Mouse (Mus musculus) intestine, embryonic 15.5 days (tissue): Measurements from ENCODE around the gene Cplx1. TPM values are rescaled to one million over a fixed set of nuclear protein-coding genes. Genes with fewer than 3 reads are reported as not detected.

Source experiments
- ATAC-seq: fragments of 200-750 bp; cut with Nextera tagmentation; 2 replicates; pipeline ENCODE4 v1.8.0; 2017; ENCODE audit warnings: moderate TSS enrichment, moderate library complexity
- H3K27ac ChIP-seq: fragments of 300-500 bp; sonication (generic); 2 replicates; pipeline ENCODE4 v1.5.1; 2015; ENCODE audit warnings: mild to moderate bottlenecking, inconsistent platforms
- H3K27me3 ChIP-seq: fragments of 300-500 bp; sonication (generic); replicated peaks from 2 replicates; pipeline ENCODE4 v1.6.1; 2015; ENCODE audit warnings: inconsistent platforms
- H3K36me3 ChIP-seq: fragments of 300-500 bp; sonication (generic); 2 replicates; pipeline ENCODE4 v1.6.1; 2015; ENCODE audit warnings: inconsistent platforms
- H3K4me1 ChIP-seq: fragments of 300-500 bp; sonication (generic); replicated peaks from 2 replicates; pipeline ENCODE4 v1.6.1; 2015; ENCODE audit warnings: inconsistent platforms
- H3K4me2 ChIP-seq: fragments of 300-500 bp; sonication (generic); replicated peaks from 2 replicates; pipeline ENCODE4 v1.6.1; 2015; ENCODE audit warnings: mild to moderate bottlenecking, inconsistent platforms
- H3K4me3 ChIP-seq: fragments of 300-500 bp; sonication (generic); replicated peaks from 2 replicates; pipeline ENCODE4 v1.5.1; 2015; ENCODE audit warnings: inconsistent platforms
- H3K9ac ChIP-seq: fragments of 300-500 bp; sonication (generic); 2 replicates; pipeline ENCODE4 v1.6.1; 2015; ENCODE audit warnings: inconsistent platforms
- H3K9me3 ChIP-seq: fragments of 300-500 bp; sonication (generic); 2 replicates; pipeline ENCODE4 v1.6.1; 2016; ENCODE audit warnings: inconsistent platforms
- WGBS: fragments of 180-500 bp; shearing (Covaris S2); methylation state at CpG from one replicate; pipeline ENCODE4 v1.1.7; 2015; 5-methylcytosine and 5-hydroxymethylcytosine counted together
- polyA plus RNA-seq: library from polyadenylated mRNA; unstranded; fragments of >200 nt; fragmentation: Nextera tagmentation; extraction: Ambion mirVana; gene quantifications from 2 replicates; pipeline ENCODE4 v1.2.1, GENCODE M21; 2015

The Cplx1 gene
- polyA plus RNA-seq, 1 experiment from 2014 or later, result 3.0 TPM

DNA sequence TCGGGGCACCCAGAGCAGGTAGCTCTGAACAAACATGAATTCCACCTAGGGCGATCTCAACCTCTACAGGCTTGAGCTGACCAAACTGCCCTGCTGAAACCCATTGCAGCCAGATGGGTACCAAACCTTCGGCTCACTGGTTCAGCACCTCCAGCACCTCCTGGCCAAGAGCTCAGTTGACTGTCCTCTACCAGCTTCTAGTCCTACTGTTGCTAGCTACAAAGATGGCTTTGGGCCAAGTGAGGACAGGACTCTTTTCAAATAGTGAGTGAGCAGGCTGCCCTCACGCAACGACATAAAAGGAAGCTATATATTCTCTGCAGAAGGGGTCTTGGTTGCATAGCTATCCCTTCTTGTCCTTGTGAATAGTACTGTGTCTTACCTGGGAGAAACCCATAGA lies 2.2 kb downstream of the Cplx1 start:
- Histone ChIP-seq H3K27me3 (peaks cover 30% of the 10 kb centered on the region), H3K36me3 (no peaks in the 10 kb centered on the region), H3K4me3 (no peak overlapping the region), H3K27ac (no peak overlapping the region), H3K9ac (no peak overlapping the region), H3K9me3 (no peaks in the 10 kb centered on the region), H3K4me2 (no peak overlapping the region), H3K4me1 (peaks cover 7% of the 10 kb centered on the region; the same call in 1 of the 2 replicates)
- no peak for ATAC-seq
- WGBS, result 91% methylated on average over 5 of the region's 5 CpGs

DNA sequence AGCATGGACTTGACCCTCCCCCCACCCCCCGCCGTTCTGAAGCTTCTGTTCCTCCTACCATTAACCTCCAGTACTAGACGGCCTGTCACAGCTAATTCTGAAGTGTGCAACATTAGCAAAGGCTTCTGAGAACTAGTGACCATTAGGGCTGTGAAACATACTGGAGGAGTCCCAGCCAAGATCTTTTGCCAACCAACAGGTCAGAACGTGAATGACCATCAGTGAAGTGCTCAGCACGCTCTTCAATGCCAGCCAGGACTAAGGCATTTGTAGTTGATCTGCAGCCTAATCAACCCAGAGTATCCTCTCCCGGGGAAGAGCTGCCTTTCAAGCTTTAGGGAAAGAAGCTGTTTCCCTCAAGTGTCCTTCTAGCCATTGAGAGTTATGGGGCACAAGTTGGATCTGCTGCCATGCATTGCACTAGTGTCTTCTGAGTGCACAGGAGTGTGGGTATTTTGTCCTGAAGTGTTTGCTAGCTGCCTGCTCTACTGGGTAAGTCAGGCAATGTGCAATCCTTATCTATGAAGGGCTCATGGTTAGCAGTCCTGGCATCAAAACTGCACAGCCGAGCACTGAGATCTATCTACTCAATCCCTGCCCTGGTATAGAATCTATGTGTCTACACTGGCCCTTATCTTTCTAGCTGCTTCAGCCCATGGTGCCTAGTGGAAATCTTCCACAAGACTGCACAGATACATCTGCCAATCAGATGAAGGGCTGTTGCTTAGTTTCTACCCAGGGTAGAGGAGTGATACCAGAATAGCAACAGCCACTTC lies 6.1 kb downstream of the Cplx1 start:
- Histone ChIP-seq H3K4me2 (no peak overlapping the region), H3K4me3 (no peak overlapping the region), H3K27me3 (peaks cover 1% of the 10 kb centered on the region; the same call in 1 of the 2 replicates), H3K27ac (no peak overlapping the region), H3K36me3 (no peaks in the 10 kb centered on the region), H3K9ac (no peak overlapping the region), H3K4me1 (no peaks in the 10 kb centered on the region), H3K9me3 (no peaks in the 10 kb centered on the region)
- 62% methylated on average over 7 of the region's 7 CpGs for WGBS
- ATAC-seq, result no peak

DNA sequence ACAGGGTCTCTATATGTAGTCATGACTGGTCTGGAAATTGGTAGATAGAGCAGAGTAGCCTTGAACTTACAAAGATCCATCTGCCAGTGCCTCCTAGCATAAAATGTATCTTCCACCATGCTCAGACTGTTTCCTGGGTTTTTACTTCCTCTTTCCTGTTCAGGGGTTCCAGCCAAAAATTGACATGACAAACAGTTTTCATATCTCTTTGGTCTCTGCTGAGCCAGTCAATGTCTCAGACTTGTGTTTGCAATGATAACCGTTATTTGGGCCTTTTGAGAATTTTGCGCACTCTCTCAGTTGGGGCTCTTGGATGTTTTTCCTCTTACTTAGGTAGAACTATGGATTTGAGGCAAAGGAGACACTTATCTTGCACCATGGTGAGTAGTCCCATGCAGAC lies 15.6 kb downstream of the Cplx1 start:
- Histone ChIP-seq H3K4me1 (no peaks in the 10 kb centered on the region), H3K4me2 (no peak overlapping the region), H3K9ac (no peak overlapping the region), H3K27me3 (no peaks in the 10 kb centered on the region), H3K36me3 (no peaks in the 10 kb centered on the region), H3K4me3 (no peak overlapping the region), H3K27ac (no peak overlapping the region), H3K9me3 (no peaks in the 10 kb centered on the region)
- ATAC-seq, result no peak
- WGBS, result 90% methylated on average over 2 of the region's 2 CpGs

DNA sequence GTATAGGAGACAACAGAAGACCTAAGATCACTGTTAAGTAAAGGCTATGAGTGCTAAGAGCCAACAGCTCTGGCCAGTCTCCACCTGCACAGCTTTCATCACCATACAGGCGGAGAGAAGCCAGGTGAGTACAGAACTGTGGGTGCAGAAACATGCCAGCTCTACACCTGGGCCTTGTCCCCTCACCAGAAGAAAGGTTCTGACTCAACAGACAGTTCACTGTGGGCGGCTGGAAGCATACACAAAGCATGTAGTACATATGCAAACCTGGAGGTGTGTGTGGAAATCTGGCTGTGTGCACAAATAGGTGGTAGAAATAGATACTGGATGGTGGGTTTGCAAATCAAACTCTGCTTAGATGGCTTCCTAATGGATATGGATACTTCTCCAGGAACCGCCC lies 27.2 kb downstream of the Cplx1 start:
- 87% methylated on average over 3 of the region's 3 CpGs for WGBS
- Histone ChIP-seq H3K4me3 (no peak overlapping the region), H3K36me3 (no peaks in the 10 kb centered on the region), H3K4me2 (no peak overlapping the region), H3K4me1 (no peaks in the 10 kb centered on the region), H3K27me3 (no peaks in the 10 kb centered on the region), H3K9ac (no peak overlapping the region), H3K9me3 (no peaks in the 10 kb centered on the region), H3K27ac (no peak overlapping the region)
- no peak for ATAC-seq

DNA sequence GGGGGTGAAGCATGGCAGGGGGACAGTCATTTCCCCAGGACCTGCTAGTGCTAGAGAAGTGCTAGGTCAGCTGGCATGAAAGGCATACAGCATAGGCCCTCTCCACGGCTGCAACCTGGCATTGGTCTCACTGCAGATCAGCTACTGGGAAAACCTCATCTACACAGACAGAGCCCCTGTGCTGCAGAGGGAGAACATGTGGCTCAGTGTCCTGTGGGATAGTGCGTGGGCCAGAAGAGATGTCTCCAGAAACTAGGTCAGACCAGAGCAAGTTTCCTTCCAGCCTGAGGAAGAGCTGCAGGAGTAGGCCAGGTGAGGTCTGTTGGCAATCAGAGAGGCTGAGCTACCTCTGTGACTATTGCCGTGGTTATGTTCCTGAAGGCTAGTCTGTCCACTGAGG lies 27.9 kb downstream of the Cplx1 start:
- H3K9me3 ChIP-seq, result no peaks in the 10 kb centered on the region
- no peaks in the 10 kb centered on the region for H3K4me1 ChIP-seq
- no peak overlapping the region for H3K9ac ChIP-seq
- no peaks in the 10 kb centered on the region for H3K36me3 ChIP-seq
- WGBS, result 78% methylated on average over 3 of the region's 3 CpGs
- H3K4me3 ChIP-seq, result no peak overlapping the region
- no peaks in the 10 kb centered on the region for H3K27me3 ChIP-seq
- no peak overlapping the region for H3K4me2 ChIP-seq
- no peak for ATAC-seq
- no peak overlapping the region for H3K27ac ChIP-seq

DNA sequence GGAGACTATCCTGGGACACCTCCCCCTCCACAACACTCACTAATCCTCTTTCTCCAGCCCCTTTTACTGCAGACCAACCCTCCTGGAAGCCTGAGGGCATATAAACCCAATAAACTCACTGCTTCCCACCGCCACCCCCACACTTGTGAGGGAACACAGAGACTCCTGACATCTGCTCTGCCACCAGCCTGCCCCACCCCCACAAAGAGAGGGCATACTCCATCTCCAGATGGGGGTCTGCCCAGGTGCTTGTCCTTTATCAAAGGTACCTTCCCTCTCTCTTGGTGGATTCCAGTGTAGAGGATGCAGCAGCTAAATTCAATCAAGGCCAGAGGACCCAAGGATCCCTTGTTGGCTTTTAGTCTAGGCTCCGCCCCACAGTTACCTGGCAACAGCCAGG lies 28.8 kb downstream of the Cplx1 start:
- no peak for ATAC-seq
- no peaks in the 10 kb centered on the region for H3K9me3 ChIP-seq
- no peak overlapping the region for H3K4me3 ChIP-seq
- H3K27ac ChIP-seq, result no peak overlapping the region
- H3K4me2 ChIP-seq, result no peak overlapping the region
- 40% methylated on average over 2 of the region's 2 CpGs for WGBS
- H3K36me3 ChIP-seq, result no peaks in the 10 kb centered on the region
- no peaks in the 10 kb centered on the region for H3K4me1 ChIP-seq
- H3K27me3 ChIP-seq, result no peaks in the 10 kb centered on the region
- H3K9ac ChIP-seq, result no peak overlapping the region

DNA sequence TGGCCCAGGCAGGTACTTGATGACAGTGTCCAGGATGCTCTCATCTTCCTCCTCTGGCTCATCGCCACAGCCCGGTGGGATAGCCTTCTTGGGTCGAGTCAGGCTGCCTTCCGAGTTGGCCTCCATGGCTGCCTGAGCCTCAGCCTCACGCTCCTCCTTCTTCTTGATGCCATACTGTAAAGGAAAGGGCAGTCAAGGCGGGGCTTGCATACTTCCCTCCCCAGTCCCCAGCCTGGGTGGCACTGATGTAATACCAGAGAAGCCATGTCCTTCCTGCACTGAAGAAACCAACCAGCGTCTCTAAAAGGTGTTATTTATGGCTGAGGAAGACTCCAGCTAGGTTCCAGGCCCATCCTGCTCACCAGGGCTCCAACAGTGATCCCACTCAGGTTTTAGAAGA lies 29.7 kb downstream of the Cplx1 start:
- H3K9me3 ChIP-seq, result no peaks in the 10 kb centered on the region
- H3K4me1 ChIP-seq, result no peaks in the 10 kb centered on the region
- no peaks in the 10 kb centered on the region for H3K36me3 ChIP-seq
- 75% methylated on average over 7 of the region's 7 CpGs for WGBS
- no peak overlapping the region for H3K9ac ChIP-seq
- H3K27me3 ChIP-seq, result no peaks in the 10 kb centered on the region
- H3K27ac ChIP-seq, result no peak overlapping the region
- no peak for ATAC-seq
- H3K4me3 ChIP-seq, result no peak overlapping the region
- H3K4me2 ChIP-seq, result no peak overlapping the region

DNA sequence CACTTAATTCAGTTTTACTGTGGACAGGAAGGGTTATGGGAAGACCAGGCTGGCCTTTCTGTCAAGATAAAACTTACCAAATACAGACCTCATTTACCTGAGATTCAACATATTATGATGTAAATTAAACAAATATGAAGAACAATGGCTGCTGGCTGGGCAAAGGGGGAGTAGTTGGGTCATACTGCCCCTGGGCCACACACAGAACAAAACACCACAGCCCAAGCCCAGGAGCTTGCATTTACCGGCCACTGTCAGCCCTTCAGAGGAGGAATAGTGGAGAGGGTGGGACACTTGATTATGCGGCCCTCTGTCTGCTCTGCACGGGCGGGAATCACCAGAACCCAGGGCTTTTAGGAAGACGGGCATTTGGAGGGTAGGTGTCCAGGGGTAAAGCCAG lies 30.9 kb downstream of the Cplx1 start:
- Histone ChIP-seq H3K4me2 (no peak overlapping the region), H3K9me3 (no peaks in the 10 kb centered on the region), H3K27me3 (no peaks in the 10 kb centered on the region), H3K4me1 (no peaks in the 10 kb centered on the region), H3K9ac (no peak overlapping the region), H3K27ac (no peak overlapping the region), H3K4me3 (no peak overlapping the region), H3K36me3 (no peaks in the 10 kb centered on the region)
- 78% methylated on average over 5 of the region's 5 CpGs for WGBS
- no peak for ATAC-seq

DNA sequence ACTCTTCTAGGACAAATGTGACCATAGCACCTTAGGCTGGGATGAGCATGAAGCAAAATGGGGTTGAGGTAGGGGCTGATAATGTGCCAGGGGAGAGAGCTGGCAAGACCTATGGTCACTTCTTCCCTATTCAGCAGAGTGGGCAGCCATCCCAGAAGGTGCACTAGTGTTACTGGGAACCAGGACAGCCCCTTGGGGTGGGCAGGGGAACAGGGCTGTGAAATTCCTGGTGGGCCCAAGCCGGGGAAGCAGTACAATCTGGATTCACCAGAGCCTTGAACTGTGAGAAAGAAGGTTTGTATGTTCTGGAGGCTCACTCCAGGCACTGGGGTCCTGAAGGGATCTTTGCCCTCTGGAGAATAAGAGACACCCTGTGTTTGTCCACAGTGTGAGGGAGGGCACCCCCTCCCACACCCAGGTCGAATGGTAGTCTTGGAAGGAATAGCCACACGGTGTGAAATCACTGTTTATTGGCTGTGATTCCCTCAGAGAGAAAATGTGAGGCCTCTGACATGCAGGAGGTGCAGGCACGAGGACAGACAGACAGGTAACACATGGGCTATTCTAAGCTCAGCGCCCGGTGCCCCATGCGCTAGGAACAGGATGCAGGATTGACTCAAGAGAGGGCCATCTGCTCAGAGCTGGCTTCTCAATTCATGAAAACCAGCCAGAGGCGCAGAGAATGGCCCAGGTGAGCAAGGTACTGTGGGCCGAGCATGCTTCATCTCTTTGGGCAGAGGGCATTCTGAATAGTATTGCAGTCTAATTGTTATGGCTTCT lies 31.5 kb downstream of the Cplx1 start:
- 72% methylated on average over 9 of the region's 9 CpGs for WGBS
- Histone ChIP-seq H3K4me2 (no peak overlapping the region), H3K9ac (no peak overlapping the region), H3K9me3 (no peaks in the 10 kb centered on the region), H3K4me3 (no peak overlapping the region), H3K27me3 (no peaks in the 10 kb centered on the region), H3K27ac (no peak overlapping the region), H3K36me3 (no peaks in the 10 kb centered on the region), H3K4me1 (no peaks in the 10 kb centered on the region)
- ATAC-seq, result no peak

DNA sequence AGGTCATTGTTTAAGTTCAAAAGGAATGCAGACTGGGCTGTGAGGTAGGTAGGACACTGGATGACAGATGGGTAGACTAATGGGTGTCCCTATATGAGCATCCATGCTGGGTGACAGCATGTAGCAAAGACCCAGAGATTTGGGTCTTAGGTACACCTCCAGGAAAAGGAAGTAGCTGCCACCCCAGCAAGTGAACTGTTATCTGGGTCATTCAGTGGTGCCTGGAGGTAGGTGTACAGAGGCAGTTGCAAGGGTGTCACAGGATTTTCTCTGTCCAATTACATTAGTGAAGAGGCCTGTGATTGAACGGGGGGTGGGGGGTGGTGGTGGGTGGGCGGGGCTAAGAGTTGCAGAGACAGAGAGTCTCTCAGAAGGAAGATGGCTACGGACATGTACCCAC lies 33.2 kb downstream of the Cplx1 start:
- ATAC-seq, result no peak
- WGBS, result 80% methylated on average over 3 of the region's 3 CpGs

DNA sequence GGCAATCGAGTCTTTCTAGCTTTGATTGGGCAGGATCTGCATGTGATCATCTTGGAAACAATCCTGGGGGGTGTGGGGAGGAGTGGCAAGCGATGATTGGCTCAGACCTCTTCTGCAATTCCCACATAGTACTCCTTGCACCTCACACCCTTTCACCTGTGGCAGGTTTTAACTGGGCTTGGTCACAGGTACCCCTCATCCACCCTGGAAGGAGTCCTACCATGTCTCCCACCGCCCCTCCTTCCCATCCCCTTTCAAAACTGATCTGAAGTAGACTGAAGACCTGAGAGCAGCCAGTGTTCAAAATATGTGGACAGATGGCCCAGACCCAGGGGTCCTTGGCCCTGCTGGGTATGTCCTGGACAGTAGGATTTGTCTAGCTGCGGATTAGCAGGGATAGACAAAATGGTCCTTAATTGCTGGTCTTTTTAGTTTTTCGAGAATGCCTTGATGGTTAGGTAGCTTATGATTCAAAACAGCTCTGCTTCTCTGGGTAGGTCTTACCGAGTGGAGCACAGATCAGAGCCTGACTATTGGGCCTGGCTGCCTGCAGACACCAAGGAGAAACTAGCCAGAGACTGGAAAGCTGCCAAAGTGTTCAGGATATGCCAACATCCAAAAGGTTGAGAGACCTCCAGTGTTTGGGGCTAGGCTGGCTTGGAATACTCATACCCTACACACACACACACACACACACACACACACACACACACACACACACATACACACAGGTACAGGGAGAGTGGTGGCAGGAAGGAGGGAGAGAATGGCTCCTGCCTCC lies 34.1 kb downstream of the Cplx1 start:
- 66% methylated on average over 6 of the region's 6 CpGs for WGBS
- H3K36me3 ChIP-seq, result no peaks in the 10 kb centered on the region
- H3K4me2 ChIP-seq, result no peak overlapping the region
- H3K4me1 ChIP-seq, result no peaks in the 10 kb centered on the region
- no peaks in the 10 kb centered on the region for H3K9me3 ChIP-seq
- H3K9ac ChIP-seq, result no peak overlapping the region
- no peaks in the 10 kb centered on the region for H3K27me3 ChIP-seq
- no peak overlapping the region for H3K27ac ChIP-seq
- no peak for ATAC-seq
- H3K4me3 ChIP-seq, result no peak overlapping the region

More for the DNA sequence above, 33.2 kb downstream of the Cplx1 start:
- no peak overlapping the region for H3K4me3 ChIP-seq
- no peaks in the 10 kb centered on the region for H3K9me3 ChIP-seq
- no peaks in the 10 kb centered on the region for H3K27me3 ChIP-seq
- no peak overlapping the region for H3K9ac ChIP-seq
- H3K4me1 ChIP-seq, result no peaks in the 10 kb centered on the region
- no peaks in the 10 kb centered on the region for H3K36me3 ChIP-seq
- H3K27ac ChIP-seq, result no peak overlapping the region
- no peak overlapping the region for H3K4me2 ChIP-seq

DNA sequence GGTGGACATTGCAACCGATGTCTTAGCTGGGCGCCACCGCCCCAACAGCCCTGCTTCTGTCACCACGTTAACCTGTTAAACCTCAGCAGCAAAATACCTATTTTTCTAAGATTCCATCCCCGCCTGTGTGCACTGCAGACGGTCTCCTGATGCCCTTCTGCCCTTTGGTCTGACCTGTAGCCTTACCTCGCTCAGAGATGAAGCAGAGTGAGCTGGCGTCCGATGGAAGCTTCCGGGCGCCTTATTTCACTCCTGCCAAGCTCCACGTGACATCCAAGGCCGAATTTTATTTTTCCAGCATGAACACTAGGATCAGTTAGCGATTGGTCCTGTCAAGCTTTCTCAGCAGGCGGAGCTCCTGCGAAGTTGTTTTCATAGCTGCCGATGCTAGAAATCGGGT lies 47.5 kb downstream of the Cplx1 start:
- Histone ChIP-seq H3K9me3 (no peaks in the 10 kb centered on the region), H3K4me3 (no peak overlapping the region), H3K9ac (no peak overlapping the region), H3K4me2 (no peak overlapping the region), H3K4me1 (no peaks in the 10 kb centered on the region), H3K36me3 (peaks cover 42% of the 10 kb centered on the region), H3K27me3 (no peaks in the 10 kb centered on the region), H3K27ac (no peak overlapping the region)
- WGBS, result 89% methylated on average over 18 of the region's 18 CpGs
- no peak for ATAC-seq
